Mouse (Mus musculus) ES-Bruce4 (cell line): Measurements from ENCODE around the gene Cops4.

ENCODE experiments used
- CTCF ChIP-seq: IDR thresholded peaks from one replicate; pipeline ENCODE4 v1.8.1; 2011; ENCODE audit warnings: low read depth, low read length
- EP300 ChIP-seq: IDR thresholded peaks from 2 replicates; pipeline ENCODE4 v1.6.1; 2011; ENCODE audit warnings: low read depth, low read length; ENCODE audit not compliant: insufficient read depth
- POLR2A ChIP-seq: IDR thresholded peaks from one replicate; pipeline ENCODE4 v1.8.1; 2011; ENCODE audit warnings: low read length; ENCODE audit not compliant: insufficient read depth

DNA sequence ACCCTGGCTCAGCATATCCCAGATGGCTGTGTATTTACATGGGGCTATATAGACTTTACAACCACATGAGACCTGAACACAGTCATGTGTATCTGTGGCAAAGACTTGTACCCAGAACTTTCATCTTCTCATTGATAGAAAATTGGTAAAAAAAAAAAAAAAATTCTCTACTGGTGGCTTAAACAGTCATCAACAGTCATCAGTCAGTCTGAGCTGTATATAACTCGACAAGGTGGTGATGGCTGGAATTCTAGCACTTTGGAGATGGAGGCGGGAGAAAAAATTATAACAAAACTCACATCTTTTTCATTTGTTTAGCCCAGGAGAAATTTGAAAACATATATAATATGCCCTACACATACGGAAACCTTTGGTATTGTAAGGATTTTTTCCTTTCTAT lies 50.7 kb downstream of the Cops4 start:
- TF ChIP-seq EP300 (no peak), CTCF (no peak), POLR2A (no peak)
